Mouse (Mus musculus) forebrain, postnatal 0 days (tissue): ENCODE measurements around the gene Sema4c. TPM values are rescaled to one million over a fixed set of nuclear protein-coding genes. Genes with fewer than 3 reads are reported as not detected.
A peak's percentile ranks its signal among the peaks of the same experiment; 100 is the strongest.

Experiments
- ATAC-seq: fragments of 200-750 bp; cut with Nextera tagmentation; 2 replicates; pipeline ENCODE4 v1.8.0; 2017; ENCODE audit warnings: mild to moderate bottlenecking, moderate library complexity
- DNase-seq: peaks from one replicate; pipeline ENCODE4 v3.0.0-alpha.2; 2015
- H3K27ac ChIP-seq: fragments of 300-500 bp; sonication (generic); 2 replicates; pipeline ENCODE4 v1.5.1; 2014; ENCODE audit warnings: low read depth, mild to moderate bottlenecking, antibody characterized with exemption, low read length, moderate library complexity, mixed read lengths
- H3K27me3 ChIP-seq: fragments of 300-500 bp; sonication (generic); 2 replicates; pipeline ENCODE4 v1.6.1; 2014; ENCODE audit warnings: mild to moderate bottlenecking, low read length, mixed read lengths; ENCODE audit not compliant: insufficient read depth
- H3K36me3 ChIP-seq: fragments of 300-500 bp; sonication (generic); 2 replicates; pipeline ENCODE4 v1.6.1; 2014; ENCODE audit warnings: mild to moderate bottlenecking, moderate library complexity; ENCODE audit not compliant: insufficient read depth
- H3K4me1 ChIP-seq: fragments of 300-500 bp; sonication (generic); 2 replicates; pipeline ENCODE4 v1.6.1; 2014; ENCODE audit warnings: antibody characterized with exemption; ENCODE audit not compliant: insufficient read depth
- H3K4me2 ChIP-seq: fragments of 300-500 bp; sonication (generic); 2 replicates; pipeline ENCODE4 v1.6.1; 2014; ENCODE audit warnings: low read depth, mild to moderate bottlenecking, moderate library complexity
- H3K4me3 ChIP-seq: fragments of 300-500 bp; sonication (generic); 2 replicates; pipeline ENCODE4 v1.5.1; 2014; ENCODE audit warnings: low read depth, low read length, mixed read lengths
- H3K9ac ChIP-seq: fragments of 300-500 bp; sonication (generic); 2 replicates; pipeline ENCODE4 v1.6.1; 2014; ENCODE audit warnings: mild to moderate bottlenecking
- H3K9me3 ChIP-seq: fragments of 300-500 bp; sonication (generic); 2 replicates; pipeline ENCODE4 v1.6.1; 2016; ENCODE audit warnings: low read length
- CTCF ChIP-seq: sonication (generic); IDR thresholded peaks from 2 replicates; pipeline ENCODE4 v1.5.1; 2016; ENCODE audit warnings: antibody characterized with exemption, control low read depth, low read depth
- WGBS: fragments of 180-500 bp; shearing (Covaris S2); extraction: QIAGEN DNeasy Blood & Tissue Kit; methylation state at CpG from one replicate; pipeline ENCODE4 v1.1.7; 2014; 5-methylcytosine and 5-hydroxymethylcytosine counted together
- polyA plus RNA-seq: library from polyadenylated mRNA; unstranded; fragments of >200 nt; fragmentation: Nextera tagmentation; extraction: Ambion mirVana; gene quantifications from 2 replicates; pipeline ENCODE4 v1.2.1, GENCODE M21; 2015
- total RNA-seq: library from RNA; depleted of rRNA; stranded (reverse); fragments of >200 nt; gene quantifications from 2 replicates; pipeline ENCODE4 v1.2.3, GENCODE M21; 2014

Sema4c gene
- total and polyA plus RNA-seq, 2 experiments from 2014 or later = 24.1 to 39.1 TPM

- Histone ChIP-seq H3K27ac (no peak overlapping the region), H3K4me2 (no peak overlapping the region), H3K9ac (no peak overlapping the region), H3K4me3 (no peak overlapping the region), H3K9me3 (no peaks in the 10 kb centered on the region), H3K27me3 (no peaks in the 10 kb centered on the region), H3K36me3 (no peaks in the 10 kb centered on the region), H3K4me1 (peaks cover 5% of the 10 kb centered on the region; the same call in 1 of the 2 replicates)
- ATAC-seq (no peak), DNase-seq (no peak)
- WGBS = 76% methylated on average over 13 of the region's 13 CpGs
- no peak for TF ChIP-seq CTCF
These were observed 30.6 kb upstream of the Sema4c start for GRCm38 (mm10) chr1:36588476-36589450.

- Histone ChIP-seq H3K4me3 (no peak overlapping the region), H3K9ac (no peak overlapping the region), H3K4me1 (peaks cover 5% of the 10 kb centered on the region; the same call in 1 of the 2 replicates), H3K4me2 (no peak overlapping the region), H3K27me3 (no peaks in the 10 kb centered on the region), H3K27ac (no peak overlapping the region), H3K9me3 (no peaks in the 10 kb centered on the region), H3K36me3 (no peaks in the 10 kb centered on the region)
- DNase-seq = no peak
- ATAC-seq = no peak
- TF ChIP-seq CTCF = no peak
- 89% methylated on average over 6 of the region's 6 CpGs for WGBS
These were observed 29.7 kb upstream of the Sema4c start for GRCm38 (mm10) chr1:36587860-36588259.

GRCm38 (mm10) chr1:36586288-36586687, 28.1 kb upstream of the Sema4c start:
- Histone ChIP-seq H3K9ac (no peak overlapping the region), H3K4me1 (peaks cover 5% of the 10 kb centered on the region; the same call in 1 of the 2 replicates), H3K4me2 (no peak overlapping the region), H3K36me3 (no peaks in the 10 kb centered on the region), H3K27me3 (no peaks in the 10 kb centered on the region), H3K4me3 (no peak overlapping the region), H3K27ac (no peak overlapping the region), H3K9me3 (no peaks in the 10 kb centered on the region)
- no peak for TF ChIP-seq CTCF
- ATAC-seq = no peak
- WGBS = 44% methylated on average over 4 of the region's 4 CpGs
- DNase-seq = no peak

- H3K27ac ChIP-seq = no peak overlapping the region
- no peaks in the 10 kb centered on the region for H3K9me3 ChIP-seq
- no peaks in the 10 kb centered on the region for H3K36me3 ChIP-seq
- H3K4me2 ChIP-seq = no peak overlapping the region
- peaks cover 16% of the 10 kb centered on the region for H3K4me1 ChIP-seq
- no peak for TF ChIP-seq CTCF
- ATAC-seq = no peak
- H3K27me3 ChIP-seq = no peaks in the 10 kb centered on the region
- WGBS = 84% methylated on average over 8 of the region's 8 CpGs
- no peak overlapping the region for H3K9ac ChIP-seq
- no peak for DNase-seq
- H3K4me3 ChIP-seq = no peak overlapping the region
These were observed 25.4 kb upstream of the Sema4c start for GRCm38 (mm10) chr1:36583408-36584116.

DNA sequence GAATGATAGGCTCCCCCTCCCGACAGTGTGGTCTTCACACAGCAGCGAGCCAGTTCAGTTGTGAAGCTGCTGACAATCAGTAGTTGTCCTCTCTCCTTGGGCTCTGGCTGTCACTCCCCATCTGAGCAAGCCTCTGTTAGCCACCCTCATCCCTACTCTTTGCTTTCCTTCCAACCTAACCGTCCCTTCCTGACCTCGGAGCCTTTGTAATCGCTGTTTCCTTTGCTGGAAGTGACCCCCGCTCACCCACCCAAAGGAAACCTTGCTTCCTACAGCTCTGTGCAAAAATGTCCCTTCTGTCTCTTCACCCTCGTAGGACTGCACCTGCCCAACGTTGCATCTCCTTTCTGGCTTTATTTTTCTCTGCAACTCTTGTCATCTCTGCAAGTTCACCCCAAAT, 24.1 kb upstream of the Sema4c start:
- no peak for TF ChIP-seq CTCF
- peaks cover 16% of the 10 kb centered on the region for H3K4me1 ChIP-seq
- 74% methylated on average over 8 of the region's 8 CpGs for WGBS
- DNase-seq (no peak), ATAC-seq (no peak)
- no peak overlapping the region for H3K27ac ChIP-seq
- no peaks in the 10 kb centered on the region for H3K36me3 ChIP-seq
- H3K9me3 ChIP-seq = no peaks in the 10 kb centered on the region
- no peak overlapping the region for H3K9ac ChIP-seq
- no peak overlapping the region for H3K4me3 ChIP-seq
- H3K27me3 ChIP-seq = no peaks in the 10 kb centered on the region
- no peak overlapping the region for H3K4me2 ChIP-seq

DNA sequence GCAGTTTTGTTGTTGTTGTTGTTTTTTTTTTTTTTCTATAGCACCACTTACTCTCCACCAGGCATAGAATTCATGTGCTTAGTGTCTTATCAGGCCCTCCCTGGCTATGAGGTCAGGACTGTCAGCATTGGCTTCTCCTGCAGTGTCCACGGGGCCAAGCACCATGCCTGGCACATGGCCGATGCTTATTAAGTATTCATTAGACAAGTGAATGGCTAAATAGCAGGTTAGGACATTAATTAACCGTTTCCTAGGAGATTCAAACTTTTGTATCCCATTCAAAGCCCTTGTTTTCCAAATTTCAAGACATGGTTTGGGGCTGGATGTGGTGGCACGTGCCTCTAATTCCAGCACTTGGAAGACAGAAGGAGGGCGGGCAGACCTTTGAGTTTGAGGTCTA, 23.1 kb upstream of the Sema4c start:
- Histone ChIP-seq H3K4me2 (no peak overlapping the region), H3K27ac (peak overlapping the region; percentile 90), H3K36me3 (no peaks in the 10 kb centered on the region), H3K4me1 (peaks cover 16% of the 10 kb centered on the region), H3K4me3 (no peak overlapping the region), H3K9me3 (no peaks in the 10 kb centered on the region), H3K9ac (no peak overlapping the region), H3K27me3 (no peaks in the 10 kb centered on the region)
- DNase-seq = no peak
- 23% methylated on average over 5 of the region's 5 CpGs for WGBS
- no peak for TF ChIP-seq CTCF
- ATAC-seq = no peak
